Mouse (Mus musculus): ENCODE results near the gene Akap1. TPM values are rescaled to one million over a fixed set of nuclear protein-coding genes. Genes with fewer than 3 reads are reported as not detected.
A peak's percentile ranks its signal among the peaks of the same experiment; 100 is the strongest.

Akap1 gene
- total RNA-seq, 2 experiments from 2014 or later = 62.5 to 93.2 TPM

GRCm38 (mm10) chr11:88825909-88826308, 38.5 kb downstream of the Akap1 start:
- intact Hi-C loops (cut with DNase I) = loop anchor here (10.0 kb wide), 3 partner anchors 411 to 851 kb away; no protein-coding TSS in a partner anchor
- Histone ChIP-seq H3K4me3 (no peak overlapping the region), H3K27ac (no peak overlapping the region)
- DNase-seq = peak; percentile 28
- TF ChIP-seq CTCF (IDR thresholded peaks at IDR 0.05) = peak; percentile 34; the same call in 1 of the 2 replicates

- H3K27ac ChIP-seq = no peak overlapping the region
- TF ChIP-seq CTCF (IDR thresholded peaks at IDR 0.05) = peak; percentile 98
- DNase-seq = peak; percentile 64
- no peak overlapping the region for H3K4me3 ChIP-seq
- intact Hi-C loops (cut with DNase I) = loop anchor here (1.0 to 10.0 kb wide), 7 partner anchors 96 to 848 kb away; no protein-coding TSS in a partner anchor
Observed at GRCm38 (mm10) chr11:88822991-88823390, 41.4 kb downstream of the Akap1 start.

- TF ChIP-seq CTCF (IDR thresholded peaks at IDR 0.05) = no peak
- Histone ChIP-seq H3K27ac (no peak overlapping the region), H3K4me3 (no peak overlapping the region)
- intact Hi-C loops (cut with DNase I) = loop anchor here (2.0 to 10.0 kb wide), 6 partner anchors 95 to 848 kb away; no protein-coding TSS in a partner anchor
- no peak for DNase-seq
Observed at GRCm38 (mm10) chr11:88822526-88822925, 41.9 kb downstream of the Akap1 start.

- Histone ChIP-seq H3K4me3 (peak overlapping the region; percentile 21; the same call in 1 of the 2 replicates), H3K27ac (peak overlapping the region; percentile 8; the same call in 1 of the 2 replicates)
- DNase-seq = no peak
- intact Hi-C loops (cut with DNase I) = loop anchor here (5.0 to 10.0 kb wide), 4 partner anchors 94 to 846 kb away; no protein-coding TSS in a partner anchor
- TF ChIP-seq CTCF (IDR thresholded peaks at IDR 0.05) = no peak
Observed at GRCm38 (mm10) chr11:88820742-88821576, 43.4 kb downstream of the Akap1 start.

GRCm38 (mm10) chr11:88820253-88820652, 44.1 kb downstream of the Akap1 start:
- no peak overlapping the region for H3K4me3 ChIP-seq
- intact Hi-C loops (cut with DNase I) = loop anchor here (5.0 to 10.0 kb wide), 4 partner anchors 93 to 845 kb away; no protein-coding TSS in a partner anchor
- no peak for TF ChIP-seq CTCF (IDR thresholded peaks at IDR 0.05)
- H3K27ac ChIP-seq = no peak overlapping the region
- DNase-seq = no peak

- TF ChIP-seq CTCF (IDR thresholded peaks at IDR 0.05) = no peak
- H3K4me3 ChIP-seq = no peak overlapping the region
- DNase-seq = no peak
- intact Hi-C loops (cut with DNase I) = no loop called here
- no peak overlapping the region for H3K27ac ChIP-seq
Observed at GRCm38 (mm10) chr11:88817061-88817460, 47.3 kb downstream of the Akap1 start.

- H3K27ac ChIP-seq = peak overlapping the region; percentile 46
Observed at GRCm38 (mm10) chr11:88803231-88804010, 61.0 kb downstream of the Akap1 start.

GRCm38 (mm10) chr11:88796207-88796606, 68.2 kb downstream of the Akap1 start:
- H3K27ac ChIP-seq = no peak overlapping the region
- H3K4me3 ChIP-seq = no peak overlapping the region
- intact Hi-C loops (cut with DNase I) = no loop called here
- no peak for DNase-seq
- no peak for TF ChIP-seq CTCF (IDR thresholded peaks at IDR 0.05)

More at GRCm38 (mm10) chr11:88803231-88804010, 61.0 kb downstream of the Akap1 start:
- DNase-seq = no peak
- intact Hi-C loops (cut with DNase I) = loop anchor here (5.0 kb wide), 2 partner anchors 66 to 246 kb away; no protein-coding TSS in a partner anchor
- no peak for TF ChIP-seq CTCF (IDR thresholded peaks at IDR 0.05)
- H3K4me3 ChIP-seq = peak overlapping the region; percentile 61

GRCm38 (mm10) chr11:88789893-88790292, 74.5 kb downstream of the Akap1 start:
- Histone ChIP-seq H3K4me3 (no peak overlapping the region), H3K27ac (no peak overlapping the region)
- DNase-seq = no peak
- intact Hi-C loops (cut with DNase I) = no loop called here
- no peak for TF ChIP-seq CTCF (IDR thresholded peaks at IDR 0.05)

- DNase-seq = no peak
- intact Hi-C loops (cut with DNase I) = no loop called here
- no peak overlapping the region for H3K27ac ChIP-seq
- no peak overlapping the region for H3K4me3 ChIP-seq
- TF ChIP-seq CTCF (IDR thresholded peaks at IDR 0.05) = no peak
Observed at GRCm38 (mm10) chr11:88786816-88787215, 77.6 kb downstream of the Akap1 start.

- intact Hi-C loops (cut with DNase I) = no loop called here
- DNase-seq = no peak
- no peak overlapping the region for H3K27ac ChIP-seq
Observed at GRCm38 (mm10) chr11:88783525-88783924, 80.9 kb downstream of the Akap1 start.

GRCm38 (mm10) chr11:88782531-88782930, 81.9 kb downstream of the Akap1 start:
- no peak for TF ChIP-seq CTCF (IDR thresholded peaks at IDR 0.05)
- no peak for DNase-seq
- intact Hi-C loops (cut with DNase I) = no loop called here

More at GRCm38 (mm10) chr11:88783525-88783924, 80.9 kb downstream of the Akap1 start:
- no peak for TF ChIP-seq CTCF (IDR thresholded peaks at IDR 0.05)
- H3K4me3 ChIP-seq = no peak overlapping the region

More at GRCm38 (mm10) chr11:88782531-88782930, 81.9 kb downstream of the Akap1 start:
- Histone ChIP-seq H3K27ac (no peak overlapping the region), H3K4me3 (no peak overlapping the region)

Other genes starting within 250 kb of the Akap1 start
- gene Msi2, start 146.1 kb downstream of the Akap1 start, total RNA-seq (2021) = 100 to 1,000 TPM; 169 to 193 TPM
- 10 to 100 TPM in 1 of 2 experiments, 1 to 10 TPM in 1; 6.1 to 11.2 TPM for gene Scpep1, start 90.9 kb upstream of the Akap1 start, total RNA-seq (2021)
- not detected for gene Elobl, start 102.3 kb upstream of the Akap1 start, total RNA-seq (2021)
- gene Coil, start 105.7 kb upstream of the Akap1 start, total RNA-seq (2021) = 1 to 10 TPM; 3.8 to 4.6 TPM
- gene Trim25, start 134.8 kb upstream of the Akap1 start, total RNA-seq (2021) = 1 to 10 TPM; 5.9 to 9.0 TPM
- 1 to 10 TPM; 3.4 to 3.7 TPM for gene Dgke, start 202.3 kb upstream of the Akap1 start, total RNA-seq (2021)
- not detected for gene Gm525, start 209.3 kb upstream of the Akap1 start, total RNA-seq (2021)